Mouse (Mus musculus) lung, adult 18-20 months (tissue): ENCODE measurements around the gene Mapk14.

Source experiments
- DNase-seq, 2 experiments: peaks; one replicate each; pipeline ENCODE4 v3.0.0; 2022; ENCODE audit warnings: mixed read lengths in 2 of 2

The Mapk14 gene

DNA sequence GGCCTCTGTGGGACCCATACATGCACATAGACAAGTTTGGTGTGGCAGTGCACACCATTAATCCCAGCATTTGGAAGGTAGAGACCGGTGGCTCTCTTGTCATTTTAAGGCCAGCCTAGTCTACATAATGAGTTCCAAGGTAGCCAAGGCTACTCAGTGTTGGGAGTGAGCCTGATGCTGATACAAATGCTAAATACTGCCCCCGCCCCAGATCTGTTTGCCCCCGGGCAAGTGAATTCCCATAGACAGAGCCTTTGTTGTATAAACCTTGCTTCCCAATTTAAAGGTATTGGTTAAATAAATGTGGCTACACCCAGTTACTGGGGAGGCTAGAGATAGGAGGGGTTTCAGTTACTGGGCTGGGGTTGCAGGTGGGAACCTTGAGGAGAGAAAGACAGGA lies 93.9 kb downstream of the Mapk14 start:
- DNase-seq, result no peak

DNA sequence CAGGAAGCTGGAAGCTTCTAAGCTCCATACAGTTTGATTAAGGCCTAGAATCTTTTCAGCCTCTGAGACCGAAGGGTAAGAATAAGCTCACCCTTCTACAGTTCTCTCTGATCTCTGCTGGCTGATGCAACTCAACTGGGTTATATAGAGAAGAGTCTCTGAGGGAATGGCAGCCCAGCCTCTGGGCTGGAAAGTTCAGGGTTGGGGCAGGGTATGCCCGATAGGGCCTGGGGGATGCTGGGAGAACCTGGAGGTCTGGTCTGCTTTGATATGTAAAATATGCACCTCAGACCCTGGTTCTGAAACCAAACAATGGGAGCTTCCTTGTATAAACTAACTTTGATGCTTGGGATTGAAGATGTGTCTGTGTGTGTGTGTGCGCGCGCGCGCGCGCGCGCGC lies 96.4 kb downstream of the Mapk14 start:
- DNase-seq, result no peak

GRCm38 (mm10) chr17:28797031-28797430 lies 105.9 kb downstream of the Mapk14 start:
- DNase-seq, result no peak
